Mouse (Mus musculus) frontal cortex, postnatal 10 days (tissue): ENCODE measurements around the gene Gm37240.
"Not testable (repeated sequence)": the region's sequence is repeated elsewhere in the genome, so short reads cannot be mapped to it uniquely, and the experiment has no call there.

ENCODE experiments used
- DNase-seq, 2 experiments: peaks; one replicate each; pipeline ENCODE4 v3.0.0; 2022; ENCODE audit warnings: low spot score in 2 of 2, mixed read lengths in 1 of 2

The Gm37240 gene

GRCm38 (mm10) chr3:85573216-85573863 is 314.0 kb downstream of the Gm37240 start:
- no peak for DNase-seq

GRCm38 (mm10) chr3:85572502-85572901 is 314.8 kb downstream of the Gm37240 start:
- not testable (repeated sequence) for DNase-seq

GRCm38 (mm10) chr3:85571276-85571675 is 316.0 kb downstream of the Gm37240 start:
- DNase-seq = peak; percentile 42 to 66

GRCm38 (mm10) chr3:85564603-85565002 is 322.7 kb downstream of the Gm37240 start:
- DNase-seq = no peak

- DNase-seq = no peak
Observed at GRCm38 (mm10) chr3:85553731-85554277, 333.5 kb downstream of the Gm37240 start.

- peak; percentile 34 to 38 for DNase-seq
Observed at GRCm38 (mm10) chr3:85551352-85551751, 336.0 kb downstream of the Gm37240 start.

- DNase-seq = no peak
Observed at GRCm38 (mm10) chr3:85550312-85550711, 337.0 kb downstream of the Gm37240 start.

- DNase-seq = no peak
Observed at GRCm38 (mm10) chr3:85543652-85544051, 343.7 kb downstream of the Gm37240 start.

GRCm38 (mm10) chr3:85542765-85543164 is 344.6 kb downstream of the Gm37240 start:
- no peak for DNase-seq

GRCm38 (mm10) chr3:85535621-85536520 is 351.4 kb downstream of the Gm37240 start:
- DNase-seq = no peak

GRCm38 (mm10) chr3:85535042-85535441 is 352.3 kb downstream of the Gm37240 start:
- DNase-seq = no peak

- no peak for DNase-seq
Observed at GRCm38 (mm10) chr3:85532376-85532775, 354.9 kb downstream of the Gm37240 start.

GRCm38 (mm10) chr3:85530601-85531161 is 356.6 kb downstream of the Gm37240 start:
- peak in 1 of 2 experiments; percentile 23 for DNase-seq

- DNase-seq = peak; percentile 23 to 62
Observed at GRCm38 (mm10) chr3:85521311-85521907, 365.9 kb downstream of the Gm37240 start.

GRCm38 (mm10) chr3:85518668-85519067 is 368.6 kb downstream of the Gm37240 start:
- no peak for DNase-seq

- no peak for DNase-seq
Observed at GRCm38 (mm10) chr3:85518072-85518471, 369.2 kb downstream of the Gm37240 start.

- no peak for DNase-seq
Observed at GRCm38 (mm10) chr3:85516739-85517396, 370.4 kb downstream of the Gm37240 start.

- DNase-seq = no peak
Observed at GRCm38 (mm10) chr3:85514700-85515099, 372.6 kb downstream of the Gm37240 start.

- DNase-seq = no peak
Observed at GRCm38 (mm10) chr3:85508717-85509279, 378.5 kb downstream of the Gm37240 start.

GRCm38 (mm10) chr3:85500096-85500495 is 387.2 kb downstream of the Gm37240 start:
- no peak for DNase-seq

GRCm38 (mm10) chr3:85496146-85496545 is 391.2 kb downstream of the Gm37240 start:
- no peak for DNase-seq
